Mouse (Mus musculus) heart, postnatal 0 days (tissue): ENCODE results near the gene Naa30. TPM values are rescaled to one million over a fixed set of nuclear protein-coding genes. Genes with fewer than 3 reads are reported as not detected.
"Not testable (repeated sequence)": the region's sequence is repeated elsewhere in the genome, so short reads cannot be mapped to it uniquely, and the experiment has no call there.

Experiments used
- ATAC-seq: fragments of 200-750 bp; cut with Nextera tagmentation; 2 replicates; pipeline ENCODE4 v1.8.0; 2017; ENCODE audit warnings: low read depth, moderate number of reproducible peaks, moderate library complexity; ENCODE audit not compliant: insufficient read depth
- DNase-seq: peaks from one replicate; pipeline ENCODE4 v3.0.0-alpha.2; 2016; ENCODE audit warnings: low spot score
- H3K27ac ChIP-seq: fragments of 300-500 bp; sonication (generic); 2 replicates; pipeline ENCODE4 v1.5.1; 2014; ENCODE audit warnings: low read depth, mild to moderate bottlenecking
- H3K27me3 ChIP-seq: fragments of 300-500 bp; sonication (generic); 2 replicates; pipeline ENCODE4 v1.6.1; 2014; ENCODE audit warnings: low read length, mixed read lengths; ENCODE audit not compliant: control insufficient read depth, insufficient read depth
- H3K36me3 ChIP-seq: fragments of 300-500 bp; sonication (generic); replicated peaks from 2 replicates; pipeline ENCODE4 v1.6.1; 2014; ENCODE audit warnings: low read length, mixed read lengths; ENCODE audit not compliant: control insufficient read depth, insufficient read depth
- H3K4me1 ChIP-seq: fragments of 300-500 bp; sonication (generic); 2 replicates; pipeline ENCODE4 v1.6.1; 2014; ENCODE audit warnings: antibody characterized with exemption; ENCODE audit not compliant: control insufficient read depth, insufficient read depth
- H3K4me2 ChIP-seq: fragments of 300-500 bp; sonication (generic); 2 replicates; pipeline ENCODE4 v1.6.1; 2014; ENCODE audit warnings: low read depth, mild to moderate bottlenecking, low read length, moderate library complexity
- H3K4me3 ChIP-seq: fragments of 300-500 bp; sonication (generic); 2 replicates; pipeline ENCODE4 v1.5.1; 2014; ENCODE audit warnings: low read depth, low read length
- H3K9ac ChIP-seq: fragments of 300-500 bp; sonication (generic); replicated peaks from 2 replicates; pipeline ENCODE4 v1.6.1; 2014; ENCODE audit warnings: low read depth, low read length, mixed read lengths
- H3K9me3 ChIP-seq: fragments of 300-500 bp; sonication (generic); replicated peaks from 2 replicates; pipeline ENCODE4 v1.6.1; 2016; ENCODE audit warnings: low read length; ENCODE audit not compliant: control insufficient read depth
- CTCF ChIP-seq: IDR thresholded peaks from 2 replicates; pipeline ENCODE4 v1.5.1; 2016; ENCODE audit warnings: antibody characterized with exemption, control low read depth, low read depth
- EP300 ChIP-seq: IDR thresholded peaks from 2 replicates; pipeline ENCODE4 v1.6.1; 2016; ENCODE audit warnings: antibody characterized with exemption, low read depth
- WGBS: fragments of 180-500 bp; shearing (Covaris S2); extraction: QIAGEN DNeasy Blood & Tissue Kit; methylation state at CpG from one replicate; pipeline ENCODE4 v1.1.7; 2014; 5-methylcytosine and 5-hydroxymethylcytosine counted together
- polyA plus RNA-seq: library from polyadenylated mRNA; unstranded; fragments of >200 nt; fragmentation: Nextera tagmentation; extraction: Ambion mirVana; gene quantifications from 2 replicates; pipeline ENCODE4 v1.2.1, GENCODE M21; 2015
- total RNA-seq: library from RNA; depleted of rRNA; stranded (reverse); fragments of >200 nt; gene quantifications from 2 replicates; pipeline ENCODE4 v1.2.3, GENCODE M21; 2014; ENCODE audit warnings: low replicate concordance

Naa30 gene
- total and polyA plus RNA-seq, 2 experiments from 2014 or later = 5.7 to 26.1 TPM

DNA sequence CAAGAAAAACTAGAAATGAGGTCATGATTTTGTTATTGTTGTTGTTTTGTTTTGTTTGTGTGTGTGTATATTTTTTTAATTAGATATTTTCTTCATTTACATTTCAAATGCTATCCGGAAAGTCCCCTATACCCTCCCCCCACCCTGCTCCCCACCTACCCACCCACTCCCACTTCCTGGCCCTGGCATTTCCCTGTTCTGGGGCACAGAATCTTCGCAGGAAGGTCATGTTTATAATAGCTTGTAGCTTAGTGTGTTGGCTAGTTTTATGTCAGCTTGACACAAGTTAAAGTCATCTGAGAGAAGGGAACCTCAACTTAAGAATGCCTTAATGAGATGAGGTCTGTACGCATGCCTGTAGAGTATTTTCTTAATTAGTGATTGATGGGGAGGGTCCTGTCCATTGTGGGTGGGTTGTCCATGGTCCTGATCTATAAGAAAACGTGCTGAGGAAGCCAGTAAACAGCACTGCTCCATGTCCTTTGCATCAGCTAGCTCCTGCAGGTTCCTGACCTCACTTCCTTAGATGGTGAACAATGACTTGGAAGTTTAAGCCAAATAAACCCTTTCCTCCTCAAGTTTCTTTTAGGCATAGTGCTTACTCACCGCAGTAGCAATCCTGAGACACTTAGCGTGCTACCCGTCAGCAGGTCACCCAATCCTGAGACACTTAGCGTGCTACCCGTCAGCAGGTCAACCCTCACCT, 29.2 kb downstream of the Naa30 start:
- no peaks in the 10 kb centered on the region for H3K27me3 ChIP-seq
- H3K9me3 ChIP-seq = no peaks in the 10 kb centered on the region
- H3K4me1 ChIP-seq = 0 out of 2 replicates have a peak, but pooled peaks cover 10% of the 10 kb centered on the region
- no peak overlapping the region for H3K4me2 ChIP-seq
- DNase-seq (no peak), ATAC-seq (no peak)
- 52% methylated on average over 9 of the region's 9 CpGs for WGBS
- H3K4me3 ChIP-seq = no peak overlapping the region
- H3K36me3 ChIP-seq = no peaks in the 10 kb centered on the region
- H3K27ac ChIP-seq = no peak overlapping the region
- TF ChIP-seq CTCF = no peak
- no peak for TF ChIP-seq EP300
- no peak overlapping the region for H3K9ac ChIP-seq

DNA sequence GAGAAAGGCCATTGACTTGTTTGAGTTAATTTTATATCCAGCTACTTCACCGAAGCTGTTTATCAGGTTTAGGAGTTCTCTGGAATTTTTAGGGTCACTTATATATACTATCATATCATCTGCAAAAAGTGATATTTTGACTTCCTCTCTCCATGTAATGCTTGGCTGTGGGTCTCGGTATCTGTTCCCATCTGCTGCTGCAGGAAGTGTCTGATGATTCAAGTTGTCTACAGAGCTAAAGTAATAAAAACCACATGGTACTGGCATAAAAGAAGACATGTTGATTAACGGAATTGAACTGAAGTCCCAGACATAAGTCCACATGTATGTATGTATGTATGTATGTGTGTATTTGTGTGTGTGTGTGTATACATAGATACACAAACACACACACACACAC, 38.2 kb downstream of the Naa30 start:
- not testable (repeated sequence) for ATAC-seq, H3K27ac ChIP-seq, H3K4me3 ChIP-seq, H3K27me3 ChIP-seq, DNase-seq, H3K4me2 ChIP-seq, H3K36me3 ChIP-seq, H3K9ac ChIP-seq, H3K4me1 ChIP-seq, H3K9me3 ChIP-seq
- 77% methylated on average over 3 of the region's 3 CpGs for WGBS

DNA sequence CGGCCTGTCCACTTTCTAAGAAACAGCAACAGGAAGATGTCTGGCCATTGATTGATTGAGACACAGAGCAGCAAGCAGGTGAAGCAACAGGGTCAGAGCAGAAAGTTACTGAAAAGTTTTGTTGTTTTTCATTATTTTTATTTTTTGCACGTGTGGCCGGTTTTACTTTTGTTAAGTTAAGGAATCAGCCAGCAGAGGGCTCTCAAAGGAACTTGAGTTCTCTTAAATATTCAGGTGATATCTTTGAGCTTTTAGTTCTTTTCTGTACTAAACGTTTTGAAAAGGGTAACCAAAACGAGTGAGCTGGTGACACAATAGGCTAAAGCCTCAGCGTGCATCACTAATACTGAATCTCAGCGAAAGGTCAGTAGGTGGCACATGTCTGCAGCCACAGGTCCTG, 46.7 kb downstream of the Naa30 start:
- Histone ChIP-seq H3K4me1 (no peaks in the 10 kb centered on the region), H3K4me2 (no peak overlapping the region), H3K27me3 (no peaks in the 10 kb centered on the region), H3K27ac (no peak overlapping the region), H3K36me3 (no peaks in the 10 kb centered on the region), H3K4me3 (no peak overlapping the region), H3K9ac (no peak overlapping the region), H3K9me3 (no peaks in the 10 kb centered on the region)
- no peak for DNase-seq
- WGBS = 61% methylated on average over 7 of the region's 7 CpGs
- no peak for ATAC-seq
- no peak for TF ChIP-seq EP300
- no peak for TF ChIP-seq CTCF

DNA sequence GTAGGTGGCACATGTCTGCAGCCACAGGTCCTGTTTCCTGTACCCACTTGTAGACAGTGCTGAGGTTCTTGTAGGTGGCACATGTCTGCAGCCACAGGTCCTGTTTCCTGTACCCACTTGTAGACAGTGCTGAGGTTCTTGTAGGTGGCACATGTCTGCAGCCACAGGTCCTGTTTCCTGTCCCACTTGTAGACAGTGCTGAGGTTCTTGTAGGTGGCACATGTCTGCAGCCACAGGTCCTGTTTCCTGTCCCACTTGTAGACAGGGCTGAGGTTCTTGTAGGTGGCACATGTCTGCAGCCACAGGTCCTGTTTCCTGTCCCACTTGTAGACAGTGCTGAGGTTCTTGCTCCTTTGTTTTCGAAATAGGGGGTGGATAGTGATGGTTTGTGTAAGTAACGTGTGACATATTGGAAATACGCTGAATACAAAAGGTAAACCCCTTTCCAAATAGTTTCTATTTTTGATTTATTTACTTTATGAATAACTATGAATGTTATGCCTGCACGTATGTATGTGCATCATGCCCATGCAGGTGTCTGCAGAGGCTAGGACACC, 47.5 kb downstream of the Naa30 start:
- not testable (repeated sequence) for H3K9me3 ChIP-seq, H3K27ac ChIP-seq, H3K4me1 ChIP-seq, H3K36me3 ChIP-seq, H3K9ac ChIP-seq, DNase-seq, H3K4me2 ChIP-seq, ATAC-seq, H3K4me3 ChIP-seq, H3K27me3 ChIP-seq
- WGBS = 79% methylated on average over 4 of the region's 4 CpGs

DNA sequence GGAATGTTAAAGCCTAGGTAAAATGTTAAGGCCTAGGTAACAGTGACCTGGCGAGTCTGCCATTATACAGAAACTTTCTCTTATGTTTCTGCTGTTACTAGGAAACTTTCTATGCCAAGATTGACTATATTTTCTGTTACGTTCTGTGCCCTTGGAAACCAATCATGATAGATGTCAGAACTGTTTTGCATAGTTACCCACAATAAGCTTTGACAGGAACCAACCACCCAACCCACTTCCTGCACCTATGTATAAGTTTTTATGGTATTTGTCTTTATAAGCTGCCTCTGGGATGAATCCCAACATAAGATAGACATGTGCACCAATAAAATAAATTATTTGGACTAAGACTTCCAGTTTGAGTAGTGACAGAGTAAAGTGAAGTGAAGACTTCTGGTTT, 49.7 kb downstream of the Naa30 start:
- DNase-seq (no peak), ATAC-seq (no peak)
- H3K36me3 ChIP-seq = no peaks in the 10 kb centered on the region
- H3K9me3 ChIP-seq = no peaks in the 10 kb centered on the region
- H3K4me3 ChIP-seq = no peak overlapping the region
- no peak overlapping the region for H3K9ac ChIP-seq
- no peak for TF ChIP-seq EP300
- H3K4me1 ChIP-seq = no peaks in the 10 kb centered on the region
- H3K4me2 ChIP-seq = no peak overlapping the region
- no peaks in the 10 kb centered on the region for H3K27me3 ChIP-seq
- WGBS = 85% methylated on average over 2 of the region's 2 CpGs
- no peak overlapping the region for H3K27ac ChIP-seq

DNA sequence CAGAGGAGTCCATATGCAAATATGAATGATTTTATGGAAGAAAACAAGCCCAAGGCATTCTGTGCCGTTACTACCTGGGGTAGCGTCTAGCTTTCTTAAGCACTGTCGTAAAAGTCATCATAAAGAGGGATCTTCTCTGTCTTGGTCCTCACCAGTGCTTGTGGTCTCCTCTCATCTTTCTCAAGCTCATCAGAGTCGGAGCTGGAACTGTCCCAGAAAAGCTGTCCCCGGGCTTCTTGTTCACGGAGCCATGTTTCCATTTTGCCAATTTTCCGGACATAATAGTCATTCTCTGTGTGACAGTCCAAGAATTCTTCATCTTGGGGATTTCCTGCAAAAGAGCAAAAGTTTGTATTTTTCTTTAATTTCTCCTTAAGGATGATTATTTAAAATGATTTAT, 54.4 kb downstream of the Naa30 start:
- whole genome bisulfite sequencing = 83% methylated on average over 7 of the region's 7 CpGs
- ATAC-seq = no peak
- H3K4me2 ChIP-seq = no peak overlapping the region
- no peaks in the 10 kb centered on the region for H3K4me1 ChIP-seq
- H3K4me3 ChIP-seq = no peak overlapping the region
- H3K27me3 ChIP-seq = no peaks in the 10 kb centered on the region
- no peak for DNase-seq
- no peak overlapping the region for H3K9ac ChIP-seq
- no peaks in the 10 kb centered on the region for H3K9me3 ChIP-seq
- no peak overlapping the region for H3K27ac ChIP-seq
- no peaks in the 10 kb centered on the region for H3K36me3 ChIP-seq
- TF ChIP-seq EP300 = no peak
